Mouse (Mus musculus) thymus, adult 2 months (tissue): ENCODE data around the gene Dlg4.

Experiments
- CTCF ChIP-seq: fragments of 200-500 bp; IDR thresholded peaks from 2 replicates; pipeline ENCODE4 v1.5.1; 2012; ENCODE audit warnings: mild to moderate bottlenecking, control low read depth, low read length, moderate library complexity, borderline replicate concordance; ENCODE audit not compliant: control insufficient read depth, poor library complexity, insufficient read depth; ENCODE audit errors: extremely low read depth
- POLR2A ChIP-seq: fragments of 200-500 bp; IDR thresholded peaks from 2 replicates; pipeline ENCODE4 v1.6.1; 2012; ENCODE audit warnings: mild to moderate bottlenecking, low read length, control low read depth, moderate library complexity; ENCODE audit not compliant: control insufficient read depth, poor library complexity, insufficient read depth; ENCODE audit errors: extremely low read depth

DNA sequence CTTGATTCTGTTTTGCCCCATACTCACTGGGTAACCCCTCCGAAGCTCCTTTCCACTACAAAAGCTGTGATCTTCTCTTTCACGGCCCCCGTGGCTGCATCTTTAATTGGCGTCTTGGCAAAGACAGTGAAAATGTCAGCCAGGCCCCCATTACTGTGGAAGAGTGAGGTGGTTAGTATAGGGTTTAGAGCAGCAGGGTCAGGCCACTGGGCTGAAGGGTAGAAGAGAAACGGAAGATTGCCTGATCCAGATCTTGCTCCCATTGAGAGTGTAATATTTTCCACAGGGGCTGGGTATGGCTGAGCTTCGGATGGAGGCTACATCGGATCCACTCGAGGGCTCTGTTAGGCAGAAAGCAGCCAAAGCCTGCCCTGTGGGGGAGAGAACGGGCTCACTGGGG lies 3.8 kb upstream of the Dlg4 start:
- TF ChIP-seq CTCF, result no peak
- no peak for TF ChIP-seq POLR2A
